Mouse (Mus musculus): ENCODE results near the gene Tmem107.
A peak's percentile ranks its signal among the peaks of the same experiment; 100 is the strongest.

Gene Tmem107

GRCm38 (mm10) chr11:69075764-69076479 is 5.3 kb downstream of the Tmem107 start:
- DNase-seq: no peak

DNA sequence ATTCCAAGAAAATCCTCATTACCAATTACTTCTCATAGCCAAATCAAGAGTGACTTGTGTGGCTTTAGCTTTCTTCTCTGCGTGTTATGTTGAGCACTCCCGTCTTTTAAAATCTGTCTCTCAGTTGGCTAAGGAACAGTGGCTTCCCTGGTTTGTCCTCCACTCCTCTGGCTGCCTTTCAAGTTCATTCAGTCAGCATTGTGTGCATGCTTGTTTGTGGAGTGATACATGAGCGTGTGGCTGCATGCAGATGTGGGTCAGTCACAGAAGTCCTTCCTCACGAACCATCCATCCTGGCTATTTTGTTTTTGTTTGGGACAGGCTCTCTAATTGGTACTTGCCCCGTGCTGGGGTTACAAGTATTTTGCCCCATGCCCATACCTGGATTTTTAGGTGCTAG is 6.0 kb downstream of the Tmem107 start:
- DNase-seq: no peak

DNA sequence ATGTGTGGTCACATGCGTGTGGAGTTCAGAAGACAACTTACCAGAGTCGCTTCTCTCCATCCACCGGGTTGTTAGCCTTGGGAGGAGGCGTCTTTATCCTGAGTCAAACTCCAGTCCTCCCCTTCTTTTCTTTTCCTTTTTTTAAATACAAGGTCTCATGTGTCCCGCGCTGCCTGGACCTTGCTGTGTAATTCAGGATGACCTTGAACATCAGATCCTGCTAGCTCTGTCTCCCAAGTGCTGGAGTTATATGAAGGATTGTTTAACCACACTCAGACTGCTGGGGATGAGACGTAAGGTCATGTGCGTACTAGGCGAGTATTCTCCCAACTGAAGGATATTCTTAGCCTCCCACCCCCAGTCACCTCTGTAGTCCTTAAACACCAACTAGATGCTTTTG is 6.7 kb downstream of the Tmem107 start:
- no peak for DNase-seq

DNA sequence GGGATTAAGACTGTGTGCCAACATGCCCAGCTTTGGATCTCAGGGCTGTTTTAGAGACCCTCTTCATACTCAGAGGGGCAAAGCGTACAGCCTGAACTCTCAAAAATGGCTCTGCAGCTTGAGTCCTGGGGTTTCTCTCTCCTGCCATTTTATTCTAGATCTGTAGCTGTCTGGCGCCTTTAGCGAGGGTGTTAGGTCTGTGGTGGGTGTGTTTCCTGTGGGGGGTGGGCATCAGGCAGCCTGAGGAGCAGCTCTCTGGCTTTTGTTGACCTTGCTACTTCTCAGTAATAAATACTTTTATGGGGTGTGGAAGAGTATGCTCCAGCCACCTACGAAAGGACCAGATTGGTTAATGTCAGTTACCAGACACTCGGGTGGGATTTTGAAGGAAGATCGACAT is 7.4 kb downstream of the Tmem107 start:
- no peak for DNase-seq

DNA sequence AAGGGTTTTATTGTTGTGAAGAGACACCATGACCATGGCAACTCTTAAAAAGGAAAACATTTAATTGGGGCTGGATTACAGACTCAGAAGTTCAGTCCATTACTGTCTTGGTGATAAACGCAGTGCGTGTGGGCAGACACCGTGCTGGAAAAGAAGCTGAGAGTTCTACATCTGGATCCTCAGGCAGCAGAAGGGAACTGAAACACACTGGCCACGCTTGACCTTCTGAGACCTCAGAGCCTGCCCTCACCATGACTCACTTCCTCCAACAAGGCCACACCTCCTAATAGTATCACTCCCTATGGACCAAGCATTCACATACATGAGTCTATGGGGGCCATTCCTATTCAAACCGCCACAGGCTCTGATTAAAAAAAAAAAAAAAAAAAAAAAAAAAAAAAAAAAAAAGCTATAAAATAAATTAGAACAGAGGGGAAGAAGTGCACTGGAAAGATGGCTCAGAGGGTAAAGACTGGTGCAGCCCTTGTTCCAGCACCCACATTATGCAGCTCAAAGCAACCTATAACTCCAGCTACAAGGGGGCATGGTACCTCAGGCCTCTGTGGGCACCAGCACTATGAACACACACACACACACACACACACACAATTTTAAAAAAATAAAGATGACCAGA is 8.3 kb downstream of the Tmem107 start:
- DNase-seq: no peak

DNA sequence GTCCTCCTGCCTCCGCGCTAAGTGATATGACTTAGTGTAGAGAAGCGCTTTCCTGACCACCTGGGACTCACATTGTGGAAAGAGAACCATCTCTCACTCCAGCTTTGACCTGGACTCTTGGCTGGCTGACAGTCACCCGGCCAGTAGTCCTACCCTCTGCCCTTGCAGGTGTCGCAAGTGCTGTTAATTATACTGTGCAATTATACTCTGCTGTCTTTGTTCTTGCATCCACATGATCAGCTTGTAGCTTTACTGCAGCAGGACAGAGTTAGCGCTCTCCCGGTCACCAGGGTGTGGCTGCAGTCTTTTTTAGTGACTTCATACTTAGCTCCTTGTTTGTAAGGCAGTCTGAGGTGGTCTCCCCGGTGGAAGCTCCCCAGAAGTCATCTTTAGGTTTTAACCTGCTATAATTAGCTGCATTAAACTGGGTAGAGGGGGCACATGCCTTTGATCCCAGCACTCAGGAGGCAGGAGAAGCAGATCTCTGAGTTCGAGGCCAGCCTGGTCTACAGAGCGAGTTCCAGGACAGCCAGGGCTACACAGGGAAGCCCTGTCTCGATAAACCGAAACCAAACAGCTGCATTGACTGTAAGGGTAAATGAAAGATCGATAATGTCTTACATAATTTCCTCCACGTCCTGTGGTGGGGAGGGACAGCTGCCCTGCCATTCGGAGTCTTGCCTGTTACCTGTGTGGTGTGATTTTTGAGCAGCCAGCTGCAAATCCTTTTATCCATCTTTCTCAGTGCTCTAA is 9.7 kb downstream of the Tmem107 start:
- DNase-seq: no peak

DNA sequence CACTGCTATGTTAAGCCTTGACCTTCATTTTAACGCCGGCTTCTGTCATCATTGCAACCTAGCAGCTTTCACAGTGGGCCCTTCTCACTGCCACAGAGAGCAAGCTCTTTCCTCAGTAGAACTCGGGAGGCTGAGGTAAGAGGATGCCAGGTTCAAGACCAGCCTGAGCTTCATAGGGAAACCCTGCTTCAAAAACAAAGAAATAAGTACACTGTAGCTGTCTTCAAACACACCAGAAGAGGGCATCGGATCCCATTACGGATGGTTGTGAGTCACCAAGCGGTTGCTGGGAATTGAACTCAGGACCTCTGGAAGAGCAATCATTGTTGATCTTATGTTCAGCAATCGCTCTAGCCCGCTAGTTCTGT is 10.2 kb downstream of the Tmem107 start:
- no peak for DNase-seq

GRCm38 (mm10) chr11:69081613-69082012 is 11.0 kb downstream of the Tmem107 start:
- DNase-seq: no peak

- DNase-seq: no peak
Observed at GRCm38 (mm10) chr11:69085608-69086007, 15.0 kb downstream of the Tmem107 start.

DNA sequence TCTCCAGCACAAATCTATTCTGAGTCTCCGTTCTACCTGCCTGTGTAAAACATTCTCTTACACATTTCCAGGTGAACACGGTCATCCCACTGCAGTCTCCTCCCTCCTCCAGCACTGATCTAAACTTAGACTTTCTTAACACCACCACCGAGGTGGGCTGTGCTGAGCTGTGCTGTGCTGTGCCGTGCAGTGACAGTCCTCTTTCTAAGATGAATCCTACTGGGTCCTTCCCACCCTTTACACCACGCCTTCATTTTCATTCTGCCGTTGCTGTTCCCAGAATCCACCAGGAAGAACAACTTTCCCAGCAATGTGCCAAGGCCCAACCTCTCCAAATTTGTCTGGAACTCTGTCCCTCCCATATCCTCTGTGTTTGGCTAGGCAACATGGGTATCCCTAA is 15.8 kb downstream of the Tmem107 start:
- no peak for DNase-seq

GRCm38 (mm10) chr11:69087082-69087481 is 16.5 kb downstream of the Tmem107 start:
- no peak for DNase-seq

- no peak for DNase-seq
Observed at GRCm38 (mm10) chr11:69087597-69087996, 17.0 kb downstream of the Tmem107 start.

DNA sequence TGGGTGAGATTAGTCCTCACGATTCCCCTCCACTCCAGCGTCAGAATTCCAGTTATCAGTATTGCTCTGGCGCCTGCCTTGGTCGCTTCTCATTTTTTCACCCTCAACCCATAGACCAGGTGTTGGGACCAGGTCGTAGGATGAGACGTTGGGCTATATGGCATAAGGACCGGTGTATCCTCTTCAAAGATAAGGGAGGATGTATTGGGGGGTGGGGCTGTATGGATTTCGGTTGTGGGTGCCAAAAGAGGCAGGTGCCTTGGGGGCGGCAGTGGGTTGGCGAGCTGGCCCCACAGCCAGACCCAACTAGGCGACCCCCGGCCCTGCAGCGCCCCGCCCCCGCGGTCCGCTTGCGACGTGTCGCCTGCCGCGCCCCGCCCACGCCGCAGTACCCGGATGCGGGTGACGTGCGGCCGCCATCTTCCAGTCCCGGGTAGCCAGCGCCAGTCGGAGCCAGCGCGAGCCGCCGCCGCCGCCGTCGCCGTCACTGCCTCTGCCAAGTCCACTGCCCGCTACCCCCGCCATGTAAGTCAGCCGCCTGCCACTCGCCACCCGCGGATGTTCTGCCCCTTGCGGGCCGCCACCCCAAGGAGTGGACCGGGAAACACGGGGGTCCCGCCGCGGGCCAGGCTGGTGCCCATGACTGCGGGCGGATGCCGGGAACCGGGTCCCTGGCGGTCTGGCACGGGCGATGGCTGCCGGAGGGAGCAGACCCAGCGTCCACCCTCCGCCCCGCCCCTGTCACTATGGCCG is 17.7 kb downstream of the Tmem107 start, which contains the start of gene Vamp2:
TSS of gene Vamp2 (plus strand) at position 388 of the 753 bp plus-strand sequence.
- peak; percentile 94 to 97 for DNase-seq

DNA sequence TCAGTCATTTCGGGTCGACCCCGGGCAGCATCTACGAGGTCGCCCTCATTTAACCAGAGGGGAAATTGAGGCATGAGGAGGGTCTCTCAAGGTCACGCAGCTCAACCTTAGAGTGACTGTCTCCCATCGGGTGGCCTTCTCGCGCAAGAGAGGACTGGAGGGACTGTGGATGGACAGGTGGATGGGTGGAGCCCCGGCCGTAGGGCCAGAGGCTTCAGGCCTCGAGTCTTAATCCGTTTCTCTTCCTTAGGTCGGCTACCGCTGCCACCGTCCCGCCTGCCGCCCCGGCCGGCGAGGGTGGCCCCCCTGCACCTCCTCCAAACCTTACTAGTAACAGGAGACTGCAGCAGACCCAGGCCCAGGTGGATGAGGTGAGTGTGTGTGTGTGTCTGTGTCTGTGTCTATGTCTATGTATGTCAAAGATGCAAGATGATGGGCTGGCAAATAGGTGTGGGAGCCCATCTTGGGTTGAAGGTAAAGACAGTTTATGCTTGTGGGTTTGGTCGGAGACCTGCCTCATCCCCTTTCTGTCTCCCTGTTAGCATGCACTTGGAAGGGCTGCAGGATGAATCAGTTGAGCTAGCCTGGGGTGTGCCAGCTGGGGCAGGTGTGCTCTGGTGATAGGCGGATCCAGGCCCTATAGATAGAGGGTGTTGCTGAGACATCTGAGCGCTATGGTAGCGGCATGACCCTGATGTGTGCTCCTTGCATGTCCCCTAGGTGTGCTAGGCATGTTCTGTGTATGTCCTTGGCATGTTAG is 18.4 kb downstream of the Tmem107 start:
- peak in 1 of 2 experiments; percentile 54 for DNase-seq

DNA sequence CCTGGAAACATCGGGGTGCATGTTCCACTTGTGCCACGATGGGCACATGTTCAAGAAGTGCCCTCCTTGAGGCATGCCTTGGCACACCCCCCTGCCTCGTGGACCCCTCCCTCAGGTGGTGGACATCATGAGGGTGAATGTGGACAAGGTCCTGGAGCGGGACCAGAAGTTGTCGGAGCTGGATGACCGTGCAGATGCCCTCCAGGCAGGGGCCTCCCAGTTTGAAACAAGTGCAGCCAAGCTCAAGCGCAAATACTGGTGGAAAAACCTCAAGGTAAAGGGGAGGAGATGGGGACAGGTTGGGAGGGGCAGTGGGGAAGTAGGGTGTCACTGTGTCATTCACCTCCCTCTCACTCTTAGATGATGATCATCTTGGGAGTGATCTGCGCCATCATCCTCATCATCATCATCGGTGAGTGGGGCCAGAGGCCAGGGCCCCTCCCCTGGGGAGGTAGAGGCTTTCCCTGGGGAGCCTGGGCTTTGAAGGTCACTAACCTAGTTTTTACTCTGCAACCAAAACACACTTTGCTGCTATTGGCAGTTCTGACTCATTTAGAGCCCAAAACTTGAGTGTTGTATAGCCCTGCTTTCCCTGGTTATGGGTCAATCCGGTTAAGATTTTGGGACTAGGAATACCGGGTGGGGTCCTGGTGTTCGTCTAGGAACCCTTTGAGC is 19.1 kb downstream of the Tmem107 start:
- DNase-seq: no peak

DNA sequence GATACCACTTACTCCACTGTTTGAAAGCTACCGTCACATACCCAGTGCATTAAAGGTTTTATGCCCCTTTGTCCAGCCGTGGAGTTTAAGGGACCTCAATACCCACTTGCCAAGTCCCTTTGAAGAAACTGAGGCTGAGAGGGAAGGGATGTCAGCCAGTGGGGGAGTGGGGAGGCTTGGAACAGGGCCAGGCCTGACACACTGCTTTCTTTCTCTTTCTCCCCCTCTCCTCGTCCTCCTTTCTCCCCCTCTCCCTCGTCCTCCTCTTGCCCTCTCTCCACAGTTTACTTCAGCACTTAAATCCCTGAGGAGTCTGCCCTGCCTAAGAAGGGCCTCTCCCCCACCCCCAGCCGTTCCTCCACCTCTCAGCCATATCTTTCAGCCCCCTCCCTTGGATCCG is 19.8 kb downstream of the Tmem107 start:
- no peak for DNase-seq

GRCm38 (mm10) chr11:69091566-69092385 is 21.2 kb downstream of the Tmem107 start:
- DNase-seq: no peak

GRCm38 (mm10) chr11:69092386-69092751 is 21.8 kb downstream of the Tmem107 start:
- DNase-seq: peak; percentile 92 to 95

DNA sequence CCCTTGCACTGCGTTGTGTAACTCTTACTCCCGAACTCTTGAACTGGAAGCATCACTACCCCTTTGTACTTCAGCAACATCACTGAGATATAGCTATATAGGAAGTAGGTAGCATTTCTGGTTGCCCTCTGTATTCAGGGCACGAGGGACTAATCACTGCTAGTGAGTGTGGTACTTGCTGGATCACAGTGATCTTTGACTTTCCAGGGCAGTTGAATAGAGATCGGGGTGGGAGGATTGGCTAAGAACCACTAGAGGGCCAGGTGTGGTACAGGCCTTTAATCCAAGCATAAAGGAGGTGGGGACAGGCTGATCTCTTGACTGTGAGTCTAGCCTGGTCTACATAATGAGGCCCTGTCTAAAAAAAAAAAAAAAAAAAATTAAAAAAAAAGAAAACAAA is 22.3 kb downstream of the Tmem107 start:
- DNase-seq: no peak

DNA sequence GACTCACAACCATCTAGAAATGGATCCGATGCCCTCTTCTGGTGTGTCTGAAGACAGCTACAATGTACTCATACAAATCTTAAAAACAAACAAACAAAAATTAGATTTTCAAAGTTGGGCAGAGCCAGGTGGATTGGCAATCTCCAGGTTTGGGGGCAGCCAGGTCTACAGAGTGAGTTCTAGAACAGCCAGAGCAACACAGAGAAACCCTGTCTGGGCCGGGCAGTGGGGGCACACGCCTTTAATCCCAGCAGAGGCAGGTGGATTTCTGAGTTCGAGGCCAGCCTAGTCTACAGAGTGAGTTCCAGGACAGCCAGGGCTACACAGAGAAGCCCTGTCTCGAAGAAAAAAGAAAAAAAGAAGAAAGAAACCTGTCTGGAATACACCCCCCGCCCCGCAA is 23.2 kb downstream of the Tmem107 start:
- DNase-seq: peak in 1 of 2 experiments; percentile 15

Measured in cerebellum, postnatal 36 days (tissue).